In genomic region chr9:30905861-30906260, GRCm38 (mm10) we compare ENCODE assay signal across 13 mouse cellular contexts. TPM values are rescaled to one million over a fixed set of nuclear protein-coding genes. Genes with fewer than 3 reads are reported as not detected.
"Had no signal": no experiment of that assay in that cellular context is flagged by ENCODE, and none has a peak within 500 bp of the region (broad histone marks: within the 10 kb centered on the region; RNA-seq: fewer than 3 reads in every experiment).

No protein-coding gene starts in this region.

- H3K36me3 ChIP-seq: midbrain, embryonic 10.5 days had no signal

- H3K4me3 ChIP-seq: kidney, embryonic 15.5 days; limb, embryonic 15.5 days; midbrain, embryonic 10.5 days had no signal

- DNase-seq: layer of hippocampus, adult 9-11 months; layer of hippocampus, postnatal 36 days; right cerebral cortex, postnatal 14 days; thymus, adult 18-20 months; thymus, postnatal 14 days had no signal

- H3K9me3 ChIP-seq: kidney, embryonic 15.5 days; limb, embryonic 15.5 days; midbrain, embryonic 10.5 days had no signal

- H3K27ac ChIP-seq: kidney, embryonic 15.5 days; limb, embryonic 15.5 days; liver, embryonic 14.5 days; midbrain, embryonic 10.5 days had no signal

- H3K9ac ChIP-seq: kidney, embryonic 15.5 days; limb, embryonic 15.5 days; liver, embryonic 14.5 days had no signal

- H3K27me3 ChIP-seq: kidney, embryonic 15.5 days; limb, embryonic 15.5 days had no signal

- H3K4me2 ChIP-seq: kidney, embryonic 15.5 days; limb, embryonic 15.5 days had no signal

- ATAC-seq: inflammation-experienced regulatory T-cells, adult 6 months; intestine, postnatal 0 days; midbrain, embryonic 16.5 days had no signal

- H3K4me1 ChIP-seq: midbrain, embryonic 10.5 days had no signal

RNA-seq across cellular contexts. Expression of gene Adamts15, which starts 16.4 kb away (rescaled TPM):
- polyA plus RNA-seq: inflammation-experienced regulatory T-cells, adult 6 months had no signal

RNA-seq across cellular contexts. Expression of gene Adamts8, which starts 36.5 kb away (rescaled TPM):
- total RNA-seq: megakaryocyte, adult 5-6 weeks had no signal
